Mouse (Mus musculus) CD4-positive naive resting alpha-beta T cell, adult 76 days (primary cell): ENCODE results near the gene Gm10570. TPM values are rescaled to one million over a fixed set of nuclear protein-coding genes. Genes with fewer than 3 reads are reported as not detected.

Experiments
- total RNA-seq: library from RNA; stranded (reverse); gene quantifications from one replicate; pipeline ENCODE4 v1.2.4, GENCODE M21; 2023

Gm10570 gene
- not detected for total RNA-seq

DNA sequence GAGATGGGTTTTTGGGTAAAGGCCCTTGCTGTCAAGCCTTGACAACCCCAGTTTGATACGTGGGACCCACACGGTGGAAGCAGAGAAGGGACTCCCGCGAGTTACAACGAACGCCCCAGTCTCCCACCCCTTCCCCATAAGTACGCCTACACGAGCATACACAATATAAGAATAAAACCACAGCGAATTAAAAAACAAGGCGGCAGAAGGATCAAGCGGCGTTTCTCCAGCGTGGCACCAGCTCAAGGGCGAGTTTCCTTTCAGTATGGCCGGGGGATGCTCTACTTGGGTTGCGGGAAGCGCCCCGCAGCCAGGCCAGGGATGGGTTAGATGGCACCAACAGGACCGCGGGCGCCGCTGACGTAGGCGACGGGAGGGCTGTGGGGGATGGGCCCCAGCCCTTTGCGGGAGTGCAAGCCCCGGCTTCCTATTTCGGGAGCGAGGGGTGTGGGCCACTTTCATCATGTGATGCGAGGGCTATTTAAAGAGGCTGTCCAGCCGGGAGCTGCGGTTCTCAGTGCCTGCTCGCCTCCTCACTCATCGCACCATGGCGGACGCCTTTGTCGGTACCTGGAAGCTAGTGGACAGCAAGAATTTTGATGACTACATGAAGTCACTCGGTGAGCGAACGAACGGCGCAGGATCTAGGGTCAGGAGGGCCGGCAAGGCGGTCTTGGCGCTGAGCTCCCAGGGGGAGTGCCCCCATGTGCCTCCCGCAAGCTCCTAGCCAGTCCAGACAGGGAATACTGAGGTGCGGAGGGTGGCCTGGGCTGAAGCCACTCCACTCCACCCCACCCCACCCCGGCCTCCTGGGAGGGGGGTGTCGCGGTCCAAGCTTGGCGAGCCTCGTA lies at the start of gene Gm10570, which contains the start of gene Fabp3:
Gm10570 (minus strand) TSS at position 444 of the 851 bp plus-strand sequence.
Fabp3 (plus strand) TSS at position 365 of the 851 bp plus-strand sequence.

DNA sequence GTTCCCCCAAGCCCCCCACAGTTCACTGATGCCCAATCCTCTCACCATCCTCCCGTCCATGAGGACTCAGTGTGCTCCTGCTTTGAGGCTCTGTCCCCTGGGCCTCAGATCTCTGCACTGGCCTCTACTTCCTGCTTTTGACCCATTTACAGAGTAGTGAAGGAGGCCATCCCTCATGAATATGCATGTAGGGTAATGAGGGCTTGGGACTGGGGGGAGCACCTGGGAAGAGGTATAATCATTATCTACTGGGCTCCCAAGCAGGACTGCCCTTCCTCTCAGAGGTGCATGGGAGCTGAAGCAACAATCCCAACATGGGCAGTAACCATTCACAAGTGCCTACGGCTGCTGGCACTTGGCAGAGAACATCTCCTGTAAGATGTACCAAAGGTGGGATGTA lies 29.4 kb downstream of the Gm10570 start, which contains the start of gene Serinc2:
Serinc2 (minus strand) TSS at position 101 of the 400 bp plus-strand sequence.

Other genes starting within 250 kb of the Gm10570 start
- 24.9 TPM for gene Pef1, start 206.1 kb downstream of the Gm10570 start, total RNA-seq
- gene Hcrtr1, start 169.3 kb downstream of the Gm10570 start, total RNA-seq, result not detected
- gene Tinagl1, start 133.6 kb downstream of the Gm10570 start, total RNA-seq, result 0.79 TPM
- not detected for gene Gm853, start 86.3 kb downstream of the Gm10570 start, total RNA-seq
- not detected for gene Serinc2, start 29.5 kb downstream of the Gm10570 start, total RNA-seq
- not detected for gene Fabp3, start 79 bp downstream of the Gm10570 start, total RNA-seq
- gene Zcchc17, start 51.3 kb upstream of the Gm10570 start, total RNA-seq, result 26.4 TPM
- 74.7 TPM for gene Snrnp40, start 51.5 kb upstream of the Gm10570 start, total RNA-seq